Mouse (Mus musculus): ENCODE measurements around the gene Pxmp4.

The Pxmp4 gene

DNA sequence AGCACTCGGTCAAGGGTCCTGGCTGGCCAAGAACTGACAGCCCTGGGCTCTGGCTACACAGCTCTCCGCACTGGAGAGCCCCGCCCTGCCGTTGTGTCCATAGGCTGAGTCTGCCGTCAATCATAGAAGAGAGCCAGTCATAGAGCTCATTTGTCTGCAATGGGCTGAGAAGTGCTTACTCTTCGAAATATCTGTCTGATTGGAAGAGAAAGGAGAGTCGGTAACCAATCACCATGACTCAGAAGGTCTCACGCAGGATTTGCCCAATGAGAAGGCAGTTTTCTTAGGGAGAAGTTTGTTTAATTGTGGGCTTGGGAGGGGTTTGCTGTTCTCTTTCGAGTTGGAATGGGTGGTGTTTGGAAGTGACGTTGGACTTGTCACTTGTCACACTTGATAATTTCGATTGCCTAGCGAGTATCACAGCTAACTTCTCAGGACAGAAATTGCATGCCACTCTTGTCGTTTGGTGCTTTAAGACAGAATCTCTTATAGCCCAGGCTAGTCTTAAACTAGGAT, at the start of gene Pxmp4:
Gene Pxmp4 (minus strand): TSS at position 71 of the 516 bp plus-strand sequence.
- in situ Hi-C loops (cut with MboI; ENCODE audit: unreplicated experiment in 2 of 2) = no loop called here

DNA sequence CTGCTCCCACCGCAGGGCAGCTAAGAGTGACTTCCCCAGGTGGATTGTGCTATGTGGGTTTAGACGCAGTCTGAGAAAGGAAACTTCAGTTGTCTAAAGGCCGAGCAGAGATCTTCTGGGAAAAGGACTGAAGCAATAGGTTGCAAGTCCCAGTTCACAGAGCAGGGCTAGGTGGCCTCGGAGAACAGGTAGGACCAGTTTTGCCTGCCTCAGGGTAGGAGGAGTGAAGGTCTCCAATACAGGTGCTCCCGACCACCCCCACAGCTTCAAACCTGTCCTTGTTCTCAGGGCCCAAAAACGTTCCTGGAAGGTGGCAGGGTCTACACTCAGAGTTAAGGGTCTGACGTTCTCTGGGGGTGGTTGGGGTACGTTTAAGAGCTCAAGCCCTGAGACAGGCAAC, 47.9 kb upstream of the Pxmp4 start, which contains the start of gene Chmp4b:
Gene Chmp4b (plus strand): TSS at position 343 of the 400 bp plus-strand sequence.
- in situ Hi-C loops (cut with MboI; ENCODE audit: unreplicated experiment in 2 of 2) = no loop called here

DNA sequence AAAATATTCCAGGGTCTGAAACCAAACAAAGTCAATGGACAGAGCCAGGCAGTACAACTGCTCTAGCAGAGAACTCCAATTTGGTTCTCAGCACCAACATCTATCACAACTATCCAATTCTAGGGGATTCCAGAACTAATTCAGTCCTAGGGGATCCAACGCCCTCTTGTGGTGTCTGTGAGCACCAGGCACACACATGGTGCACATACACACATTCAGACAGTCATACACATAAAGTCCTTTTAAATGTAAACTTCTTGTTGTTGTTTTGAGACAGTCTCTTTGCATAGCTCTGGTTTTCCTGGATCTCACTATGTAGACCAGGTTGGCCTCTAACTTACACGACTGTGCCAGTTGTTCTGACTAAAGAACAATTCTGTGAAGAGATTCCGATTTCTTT, 46.9 kb upstream of the Pxmp4 start:
- in situ Hi-C loops (cut with MboI; ENCODE audit: unreplicated experiment in 2 of 2) = no loop called here

DNA sequence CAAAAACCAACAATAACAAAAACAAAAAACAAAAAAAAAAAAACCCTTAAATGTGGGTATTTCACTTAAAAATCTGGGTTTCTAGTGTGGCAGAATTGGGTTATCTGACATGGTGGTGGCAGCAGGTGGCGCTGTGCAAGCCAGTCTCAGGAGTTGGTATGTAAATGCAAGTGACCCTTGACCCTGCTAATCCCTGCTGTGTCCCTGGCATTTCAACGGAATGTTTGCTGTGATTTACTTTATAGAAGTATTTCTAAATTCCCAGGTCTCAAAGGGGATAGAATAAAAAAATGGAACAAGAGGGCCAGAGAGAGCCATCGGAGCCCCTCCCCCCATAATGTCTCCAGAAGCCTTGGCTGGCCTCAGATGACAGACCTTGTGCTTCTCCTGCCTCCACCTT, 44.6 kb upstream of the Pxmp4 start:
- in situ Hi-C loops (cut with MboI; ENCODE audit: unreplicated experiment in 2 of 2) = no loop called here

DNA sequence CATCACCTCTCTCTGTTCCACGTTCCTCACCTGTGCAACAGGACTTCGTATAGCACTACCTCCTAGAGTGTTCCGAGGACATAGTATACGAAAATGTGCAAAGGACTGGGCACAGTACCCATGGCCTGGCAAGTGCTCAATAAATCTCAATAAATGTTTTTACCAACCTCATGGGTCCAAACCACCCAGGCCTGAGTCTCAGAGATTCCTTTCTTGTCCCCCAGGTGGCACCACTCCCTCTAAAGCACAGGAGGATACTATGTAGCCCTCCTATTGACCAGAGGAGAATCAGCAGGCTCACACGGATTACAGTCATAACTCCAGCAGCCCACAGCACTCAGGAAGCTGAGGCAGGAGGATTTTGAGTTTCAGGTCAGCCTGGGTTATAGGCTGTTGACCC, 43.1 kb upstream of the Pxmp4 start:
- in situ Hi-C loops (cut with MboI; ENCODE audit: unreplicated experiment in 2 of 2) = no loop called here

DNA sequence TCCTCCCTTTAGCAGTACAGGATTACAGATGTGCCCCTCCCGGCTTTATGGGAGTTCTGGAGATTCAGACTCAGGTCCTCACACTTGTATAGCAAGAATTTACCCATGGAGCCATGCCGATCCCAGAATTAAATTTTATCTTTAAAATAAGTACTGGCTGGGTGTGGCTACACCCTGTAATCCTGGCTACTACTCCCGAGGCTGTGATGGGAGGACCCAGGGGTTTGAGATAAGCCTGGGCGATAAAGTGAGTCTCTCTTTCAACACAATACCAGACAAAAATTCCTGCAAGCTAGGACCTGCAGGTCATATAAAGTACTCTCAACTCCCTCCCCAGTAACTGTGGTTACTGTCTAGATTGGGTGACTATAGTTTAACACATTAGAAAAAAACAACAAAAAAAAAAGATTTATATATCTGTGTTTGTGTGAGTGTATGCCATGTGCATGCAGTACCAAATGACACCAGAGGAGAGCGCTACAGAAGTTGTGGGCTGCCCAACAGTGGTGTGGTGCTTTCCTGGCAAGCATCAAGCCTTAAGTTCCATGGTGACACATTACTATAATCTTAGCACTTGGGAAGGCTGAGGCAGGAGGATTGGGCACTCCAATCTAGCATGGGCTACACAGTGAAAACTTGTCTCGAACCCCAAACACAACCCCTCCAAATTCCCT, 39.3 kb upstream of the Pxmp4 start:
- in situ Hi-C loops (cut with MboI; ENCODE audit: unreplicated experiment in 2 of 2) = no loop called here

DNA sequence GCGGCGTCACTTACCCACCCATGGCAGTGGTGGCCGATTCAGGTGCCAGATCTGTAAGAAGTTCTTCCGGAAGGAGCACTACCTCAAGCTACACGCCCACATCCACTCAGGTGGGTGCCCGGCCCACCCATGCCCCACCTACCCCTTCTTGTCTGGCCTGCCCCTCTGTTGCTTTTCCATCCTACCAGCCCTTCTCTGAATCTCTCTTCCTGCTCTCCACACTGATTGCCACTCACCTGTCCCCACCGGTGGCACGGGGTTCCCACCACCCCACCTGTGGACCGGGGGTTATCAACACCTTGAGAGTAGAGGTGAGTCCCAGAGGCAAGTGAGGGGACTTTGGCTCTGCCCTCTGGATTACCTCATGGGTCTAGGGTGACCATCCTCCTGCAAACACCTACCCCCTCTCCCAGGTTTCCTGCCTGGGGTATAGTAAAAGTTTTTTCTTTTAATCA, 38.5 kb upstream of the Pxmp4 start:
- in situ Hi-C loops (cut with MboI; ENCODE audit: unreplicated experiment in 2 of 2) = no loop called here

DNA sequence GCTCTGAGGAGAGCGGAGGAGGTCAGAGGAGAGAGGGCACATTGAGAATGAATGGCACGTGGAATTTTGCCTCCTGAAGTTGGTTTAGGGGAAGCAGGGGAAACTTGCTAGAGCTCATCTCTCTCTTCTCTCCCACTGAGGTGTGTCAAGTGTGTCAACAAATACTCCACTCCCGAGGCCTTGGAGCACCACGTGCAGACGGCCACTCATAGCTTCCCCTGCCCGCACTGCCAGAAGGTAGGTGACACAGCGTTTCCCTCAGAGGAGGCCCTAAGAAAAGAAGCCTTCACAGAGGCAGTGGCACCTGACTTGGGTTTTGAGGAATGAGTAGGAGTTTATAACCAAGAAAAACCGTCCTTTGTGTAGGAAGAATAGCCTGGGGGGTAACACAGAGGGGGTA, 37.7 kb upstream of the Pxmp4 start:
- in situ Hi-C loops (cut with MboI; ENCODE audit: unreplicated experiment in 2 of 2) = no loop called here

DNA sequence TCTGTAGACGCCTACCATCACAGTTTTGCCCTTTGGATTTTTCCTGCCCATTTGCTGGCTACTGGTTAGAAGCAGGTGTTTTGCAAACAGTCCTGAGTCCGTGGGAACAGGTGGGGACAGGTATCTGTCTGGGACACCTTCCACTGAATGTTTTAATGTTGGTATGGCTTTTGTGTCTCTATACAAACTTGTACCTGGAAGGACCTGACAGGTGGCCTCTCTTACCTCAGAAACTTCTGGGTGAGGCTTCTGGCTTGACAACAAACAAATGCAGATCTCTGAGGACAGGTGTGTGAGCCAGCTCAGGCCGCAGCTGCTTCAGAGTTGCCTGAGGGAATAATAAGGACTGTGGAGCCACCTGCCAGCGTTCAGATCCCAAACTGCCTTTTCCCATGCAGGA, 35.6 kb upstream of the Pxmp4 start:
- in situ Hi-C loops (cut with MboI; ENCODE audit: unreplicated experiment in 2 of 2) = no loop called here

DNA sequence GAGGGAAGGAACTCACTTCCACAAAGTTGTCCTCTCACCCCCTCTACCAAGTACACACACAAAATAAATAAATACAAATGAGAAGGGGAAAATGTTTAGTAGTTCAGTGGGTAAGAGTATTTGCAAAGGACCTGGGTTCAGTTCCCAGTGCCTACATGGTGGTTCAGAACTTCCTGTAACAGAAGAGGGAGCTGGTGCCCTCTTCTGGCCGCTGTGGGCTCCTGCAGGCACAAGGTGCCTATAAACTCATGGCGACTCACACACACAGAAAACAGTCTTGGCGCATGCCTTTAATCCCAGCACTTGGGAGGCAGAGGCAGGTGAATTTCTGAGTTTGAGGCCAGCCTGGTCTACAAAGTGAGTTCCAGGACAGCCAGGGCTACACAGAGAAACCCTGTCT, 35.0 kb upstream of the Pxmp4 start:
- in situ Hi-C loops (cut with MboI; ENCODE audit: unreplicated experiment in 2 of 2) = no loop called here

DNA sequence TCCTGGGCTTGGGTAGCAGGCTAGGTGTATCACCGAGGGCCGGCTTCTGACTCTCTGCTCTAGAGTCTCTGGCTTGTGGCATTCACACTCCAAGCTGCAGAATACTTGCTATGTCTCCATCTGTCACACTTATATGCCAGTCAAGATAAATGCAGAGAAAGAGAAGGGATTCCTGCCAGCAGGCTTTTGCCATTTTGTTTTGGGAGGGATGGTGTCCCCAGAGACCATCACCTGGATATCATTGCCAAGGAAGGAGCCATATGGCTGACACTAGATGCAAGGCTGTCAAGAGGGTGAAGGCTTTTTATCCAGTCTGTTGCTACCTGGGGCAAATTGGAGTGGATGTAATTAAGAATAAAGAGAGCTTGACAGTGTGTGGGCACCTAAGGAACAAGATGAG, 32.3 kb upstream of the Pxmp4 start:
- in situ Hi-C loops (cut with MboI; ENCODE audit: unreplicated experiment in 2 of 2) = no loop called here

DNA sequence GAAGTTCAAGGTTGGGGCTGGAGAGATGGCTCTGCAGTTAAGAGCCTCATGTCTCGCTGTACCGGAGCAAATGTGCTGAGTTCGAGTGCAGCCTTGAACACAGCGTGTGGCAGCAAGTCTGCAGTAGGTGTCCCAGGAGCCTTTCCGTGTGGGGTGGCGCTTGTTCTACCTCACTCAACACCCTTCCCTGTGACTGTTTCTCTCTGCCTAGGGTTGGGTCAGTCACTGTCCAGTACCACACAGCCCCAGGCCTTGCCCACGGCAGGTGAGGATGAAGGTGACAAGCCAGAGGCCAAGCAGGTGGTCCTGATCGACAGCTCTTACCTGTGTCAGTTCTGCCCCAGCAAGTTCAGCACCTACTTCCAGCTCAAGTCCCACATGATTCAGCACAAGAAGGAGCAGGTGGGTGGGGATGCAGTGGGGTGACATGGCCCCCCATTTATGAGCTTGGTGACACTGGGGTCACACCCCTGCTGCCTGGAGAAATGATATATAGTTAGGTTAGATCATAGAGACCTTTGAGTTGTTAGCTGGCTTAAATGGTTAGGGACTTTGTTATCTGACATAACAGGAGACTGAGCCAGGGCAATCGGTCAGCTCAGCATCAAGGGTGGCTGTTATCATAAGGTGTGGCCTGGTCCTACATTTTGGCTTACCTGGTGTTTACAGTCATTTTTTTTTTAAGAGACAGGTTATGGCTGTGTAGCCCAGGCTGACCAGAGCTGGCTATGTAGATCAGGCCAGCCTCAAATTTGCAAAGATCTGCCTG, 30.6 kb upstream of the Pxmp4 start:
- in situ Hi-C loops (cut with MboI; ENCODE audit: unreplicated experiment in 2 of 2) = no loop called here

DNA sequence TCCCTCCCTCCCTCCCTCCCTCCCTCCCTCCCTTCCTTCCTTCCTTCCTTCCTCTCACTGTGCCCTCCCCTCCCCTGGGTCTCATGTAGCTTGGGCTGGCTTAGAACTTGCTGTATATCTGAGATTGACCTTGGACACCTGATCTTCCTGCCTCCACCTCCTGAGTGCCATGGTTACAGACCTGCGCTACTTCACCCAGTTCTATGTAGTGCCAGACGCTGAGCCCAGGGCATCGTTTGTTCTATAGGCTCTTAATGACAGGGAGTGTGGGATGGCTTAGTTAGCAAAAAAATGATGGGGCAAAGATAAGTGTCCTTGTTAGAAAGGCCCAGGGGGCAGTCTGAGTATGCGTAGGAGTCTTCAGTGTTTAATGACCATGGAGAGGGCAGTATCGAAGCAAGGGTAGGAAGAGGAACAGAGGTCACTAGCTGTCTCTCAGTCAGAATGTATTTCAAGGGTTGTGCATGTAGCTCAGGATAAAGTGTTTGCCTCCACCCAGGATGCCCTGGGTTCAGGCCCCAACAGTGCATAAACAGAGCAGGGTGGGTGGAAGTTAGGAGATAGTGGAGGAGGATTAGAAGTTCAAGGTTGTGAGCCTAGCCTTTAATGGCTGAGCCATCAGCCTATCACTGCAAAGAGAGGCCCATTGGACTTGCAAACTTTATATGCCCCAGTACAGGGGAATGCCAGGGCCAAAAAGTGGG, 29.7 kb upstream of the Pxmp4 start:
- in situ Hi-C loops (cut with MboI; ENCODE audit: unreplicated experiment in 2 of 2) = no loop called here

DNA sequence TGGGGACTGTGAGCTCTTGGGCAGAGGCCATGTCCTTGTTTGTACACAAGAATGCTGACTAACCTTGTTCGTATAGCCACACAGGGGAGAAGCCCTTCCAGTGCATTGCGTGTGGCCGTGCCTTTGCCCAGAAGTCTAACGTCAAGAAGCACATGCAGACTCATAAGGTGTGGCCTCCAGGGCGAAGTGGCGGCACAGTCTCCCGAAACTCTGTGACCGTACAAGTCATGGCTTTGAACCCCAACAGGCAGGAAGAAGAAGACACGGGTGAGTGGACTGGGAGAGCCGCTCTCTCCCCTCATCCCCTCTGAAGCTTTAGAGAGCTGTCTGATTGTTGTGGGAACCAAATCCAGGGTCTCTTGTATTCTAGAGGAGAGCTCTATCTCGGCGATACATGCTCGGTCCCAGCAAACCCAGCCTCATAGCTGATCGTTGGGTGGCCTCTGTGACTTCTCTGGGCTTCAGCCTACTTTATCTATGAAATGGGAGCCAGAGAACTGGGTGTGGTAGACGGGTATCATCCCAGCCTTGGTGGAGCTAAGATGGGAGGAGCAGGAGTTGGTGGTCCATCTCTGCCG, 28.8 kb upstream of the Pxmp4 start:
- in situ Hi-C loops (cut with MboI; ENCODE audit: unreplicated experiment in 2 of 2) = no loop called here

DNA sequence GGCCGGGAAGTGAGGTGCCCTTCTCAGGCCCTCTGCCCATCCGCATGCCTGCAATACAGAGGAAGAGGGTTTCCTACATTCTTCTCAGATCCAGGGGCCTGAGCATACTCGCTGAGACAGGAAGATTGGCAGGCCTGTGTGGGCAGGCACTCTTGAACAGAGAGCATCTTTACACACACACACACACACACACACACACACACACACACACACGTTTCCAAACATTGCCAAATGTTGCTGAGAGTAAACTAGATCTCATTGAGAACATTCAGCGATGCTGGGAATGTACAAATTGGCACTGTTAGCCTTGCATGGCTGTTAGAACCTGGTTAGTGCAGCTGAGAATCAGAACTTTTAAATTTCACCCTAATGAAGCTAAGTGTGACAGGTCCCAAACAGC, 27.0 kb upstream of the Pxmp4 start:
- in situ Hi-C loops (cut with MboI; ENCODE audit: unreplicated experiment in 2 of 2) = no loop called here

DNA sequence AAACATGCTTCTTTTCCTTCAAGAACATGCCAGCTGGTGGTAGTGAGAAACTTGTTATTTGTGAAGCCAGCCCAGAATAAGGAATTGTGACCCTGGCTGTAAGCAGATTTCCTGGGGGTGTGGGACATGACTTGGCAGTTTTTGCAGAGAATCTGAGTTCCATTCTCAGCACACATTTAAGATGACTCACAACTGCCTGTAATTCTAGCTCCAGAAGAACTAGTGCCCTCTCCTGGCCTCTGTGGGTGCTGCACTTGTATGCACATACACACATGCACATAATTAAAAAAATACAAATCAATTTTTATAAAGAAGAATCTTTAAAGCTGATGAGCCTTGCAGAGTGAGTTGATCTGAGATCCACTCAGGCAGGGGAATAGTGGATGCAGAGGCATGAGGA, 20.6 kb upstream of the Pxmp4 start:
- in situ Hi-C loops (cut with MboI; ENCODE audit: unreplicated experiment in 2 of 2) = no loop called here

DNA sequence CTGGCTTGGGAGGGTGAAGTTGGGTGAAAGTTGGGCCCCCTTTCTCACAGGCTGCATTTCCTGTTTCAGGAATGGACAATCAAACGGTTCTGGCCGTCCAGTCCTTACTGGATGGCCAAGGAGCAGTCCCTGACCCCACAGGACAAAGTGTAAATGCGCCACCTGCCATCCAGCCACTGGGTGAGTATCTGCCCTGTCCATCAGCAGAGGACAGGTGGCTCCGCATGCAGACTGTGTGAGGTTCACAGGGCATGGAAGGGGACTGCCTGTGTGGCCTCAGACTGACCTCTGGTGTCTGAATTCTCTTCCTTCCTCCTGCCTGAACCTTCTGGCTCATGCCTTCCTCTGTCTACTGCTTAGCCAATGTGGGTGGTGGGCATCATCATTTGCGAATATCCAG, 18.2 kb upstream of the Pxmp4 start:
- in situ Hi-C loops (cut with MboI; ENCODE audit: unreplicated experiment in 2 of 2) = no loop called here

DNA sequence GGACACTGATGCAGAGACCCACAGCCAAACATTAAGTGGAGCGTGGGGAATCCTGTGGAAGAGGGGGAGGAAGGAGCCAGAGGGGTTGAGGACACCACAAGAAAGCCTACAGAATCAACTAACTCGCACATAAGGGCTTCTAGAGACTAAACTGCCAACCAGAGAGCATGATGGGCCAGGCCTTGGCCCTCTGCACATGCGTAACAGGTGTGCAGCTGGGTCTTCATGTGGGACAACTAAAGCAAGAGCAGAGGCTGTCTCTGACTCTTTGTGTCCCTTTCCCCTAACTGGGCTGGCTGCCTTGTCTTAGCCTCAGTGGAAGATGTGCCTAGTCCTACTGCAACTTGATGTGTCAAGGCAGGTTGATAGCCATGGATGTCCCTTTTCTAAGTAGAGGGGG, 13.6 kb upstream of the Pxmp4 start:
- in situ Hi-C loops (cut with MboI; ENCODE audit: unreplicated experiment in 2 of 2) = loop anchor here (10.0 kb wide), 1 partner anchor 202 kb away; no protein-coding TSS in a partner anchor

DNA sequence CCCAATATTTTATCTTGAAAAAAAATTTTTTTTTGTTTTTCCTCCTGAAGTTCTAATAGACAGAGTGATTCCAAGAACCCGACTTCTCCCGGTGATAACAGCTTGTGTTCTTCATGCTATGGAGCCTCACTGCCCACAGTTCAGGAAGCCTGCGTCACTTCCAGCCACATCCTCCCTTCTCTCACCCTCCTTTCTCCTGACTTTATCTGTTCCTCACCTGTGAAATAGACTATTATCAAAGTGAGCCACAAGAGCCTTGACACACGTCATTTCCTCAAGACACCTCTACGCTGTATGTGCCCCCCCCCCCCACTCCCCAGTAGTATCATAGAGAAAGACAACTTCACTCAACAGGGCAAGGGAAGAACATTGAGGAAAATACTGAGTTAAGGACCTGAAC, 12.2 kb upstream of the Pxmp4 start:
- in situ Hi-C loops (cut with MboI; ENCODE audit: unreplicated experiment in 2 of 2) = loop anchor here (10.0 kb wide), 1 partner anchor 201 kb away; no protein-coding TSS in a partner anchor

DNA sequence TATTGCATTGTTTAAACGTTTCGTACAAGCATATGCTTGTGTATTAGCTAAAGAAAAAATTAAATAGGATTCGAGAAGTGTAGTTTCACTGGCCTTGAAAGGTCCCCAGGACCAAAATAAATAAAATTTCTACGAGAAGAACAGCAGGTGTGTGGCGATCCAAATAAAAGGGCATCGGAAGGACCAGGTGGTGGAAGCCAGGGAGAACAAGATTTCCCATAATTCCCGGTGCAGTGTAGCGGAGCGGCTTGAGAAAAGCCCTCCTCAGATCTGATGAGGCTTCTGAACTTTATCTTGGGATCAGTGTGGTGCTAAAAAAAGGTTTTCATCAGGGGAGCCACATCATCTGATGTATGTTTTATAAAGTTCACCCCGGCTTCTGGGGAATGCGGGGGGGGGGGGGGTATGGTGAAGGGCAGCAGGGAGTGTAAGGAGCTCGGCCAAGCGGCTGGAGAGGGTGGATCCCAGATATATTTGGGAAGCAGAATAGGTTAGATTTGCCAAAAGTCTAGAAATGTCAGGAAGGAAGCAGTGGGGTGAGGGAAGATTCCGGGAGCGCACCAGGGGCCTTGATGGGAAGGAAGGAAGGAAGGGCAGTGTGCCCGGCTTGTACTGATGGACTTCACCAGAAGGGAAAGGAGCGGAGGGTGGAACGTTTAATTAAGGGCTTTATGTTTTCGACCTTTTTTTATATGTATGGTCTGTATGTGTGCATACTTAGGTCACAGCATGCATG, 11.5 kb upstream of the Pxmp4 start:
- in situ Hi-C loops (cut with MboI; ENCODE audit: unreplicated experiment in 2 of 2) = loop anchor here (10.0 kb wide), 1 partner anchor 200 kb away; no protein-coding TSS in a partner anchor

All from v-Abl transformed pro-B cells (cell line).